Mouse (Mus musculus) heart, postnatal 0 days (tissue): ENCODE measurements at regions not wholly inside any gene's neighbourhood (a gene's known extent, or its start where the extent isn't known, plus 50 kb on each side); places are given as distances from the start of the nearest gene placed in this dataset.

Experiments used
- ATAC-seq: fragments of 200-750 bp; cut with Nextera tagmentation; 2 replicates; pipeline ENCODE4 v1.8.0; 2017; ENCODE audit warnings: low read depth, moderate number of reproducible peaks, moderate library complexity; ENCODE audit not compliant: insufficient read depth
- DNase-seq: peaks from one replicate; pipeline ENCODE4 v3.0.0-alpha.2; 2016; ENCODE audit warnings: low spot score
- H3K27ac ChIP-seq: fragments of 300-500 bp; sonication (generic); 2 replicates; pipeline ENCODE4 v1.5.1; 2014; ENCODE audit warnings: low read depth, mild to moderate bottlenecking
- H3K27me3 ChIP-seq: fragments of 300-500 bp; sonication (generic); 2 replicates; pipeline ENCODE4 v1.6.1; 2014; ENCODE audit warnings: low read length, mixed read lengths; ENCODE audit not compliant: control insufficient read depth, insufficient read depth
- H3K36me3 ChIP-seq: fragments of 300-500 bp; sonication (generic); replicated peaks from 2 replicates; pipeline ENCODE4 v1.6.1; 2014; ENCODE audit warnings: low read length, mixed read lengths; ENCODE audit not compliant: control insufficient read depth, insufficient read depth
- H3K4me1 ChIP-seq: fragments of 300-500 bp; sonication (generic); 2 replicates; pipeline ENCODE4 v1.6.1; 2014; ENCODE audit warnings: antibody characterized with exemption; ENCODE audit not compliant: control insufficient read depth, insufficient read depth
- H3K4me2 ChIP-seq: fragments of 300-500 bp; sonication (generic); 2 replicates; pipeline ENCODE4 v1.6.1; 2014; ENCODE audit warnings: low read depth, mild to moderate bottlenecking, low read length, moderate library complexity
- H3K4me3 ChIP-seq: fragments of 300-500 bp; sonication (generic); 2 replicates; pipeline ENCODE4 v1.5.1; 2014; ENCODE audit warnings: low read depth, low read length
- H3K9ac ChIP-seq: fragments of 300-500 bp; sonication (generic); replicated peaks from 2 replicates; pipeline ENCODE4 v1.6.1; 2014; ENCODE audit warnings: low read depth, low read length, mixed read lengths
- H3K9me3 ChIP-seq: fragments of 300-500 bp; sonication (generic); replicated peaks from 2 replicates; pipeline ENCODE4 v1.6.1; 2016; ENCODE audit warnings: low read length; ENCODE audit not compliant: control insufficient read depth
- CTCF ChIP-seq: IDR thresholded peaks from 2 replicates; pipeline ENCODE4 v1.5.1; 2016; ENCODE audit warnings: antibody characterized with exemption, control low read depth, low read depth
- EP300 ChIP-seq: IDR thresholded peaks from 2 replicates; pipeline ENCODE4 v1.6.1; 2016; ENCODE audit warnings: antibody characterized with exemption, low read depth
- WGBS: fragments of 180-500 bp; shearing (Covaris S2); extraction: QIAGEN DNeasy Blood & Tissue Kit; methylation state at CpG from one replicate; pipeline ENCODE4 v1.1.7; 2014; 5-methylcytosine and 5-hydroxymethylcytosine counted together

GRCm38 (mm10) chr10:99441931-99442330 is 178.9 kb downstream of the Dusp6 start:
- WGBS, result 53% methylated on average over 10 of the region's 10 CpGs
- no peak overlapping the region for H3K4me2 ChIP-seq
- TF ChIP-seq EP300 (no peak), CTCF (no peak)
- 0 out of 2 replicates have a peak, but pooled peaks cover 5% of the 10 kb centered on the region for H3K4me1 ChIP-seq
- DNase-seq, result peak; percentile 44
- no peak overlapping the region for H3K27ac ChIP-seq
- no peak for ATAC-seq
- no peaks in the 10 kb centered on the region for H3K27me3 ChIP-seq
- no peak overlapping the region for H3K4me3 ChIP-seq
- no peaks in the 10 kb centered on the region for H3K9me3 ChIP-seq
- H3K9ac ChIP-seq, result no peak overlapping the region
- H3K36me3 ChIP-seq, result no peaks in the 10 kb centered on the region

GRCm38 (mm10) chr10:99443453-99444170 is 180.6 kb downstream of the Dusp6 start:
- Histone ChIP-seq H3K4me1 (0 out of 2 replicates have a peak, but pooled peaks cover 5% of the 10 kb centered on the region), H3K9ac (no peak overlapping the region), H3K36me3 (no peaks in the 10 kb centered on the region), H3K4me2 (no peak overlapping the region), H3K4me3 (no peak overlapping the region), H3K27ac (no peak overlapping the region), H3K27me3 (no peaks in the 10 kb centered on the region), H3K9me3 (no peaks in the 10 kb centered on the region)
- ATAC-seq, result no peak
- no peak for DNase-seq
- WGBS, result 90% methylated on average over 18 of the region's 18 CpGs
- no peak for TF ChIP-seq EP300
- TF ChIP-seq CTCF, result no peak

- H3K27ac ChIP-seq, result no peak overlapping the region
- no peak overlapping the region for H3K9ac ChIP-seq
- H3K36me3 ChIP-seq, result no peaks in the 10 kb centered on the region
- no peak overlapping the region for H3K4me3 ChIP-seq
- H3K9me3 ChIP-seq, result no peaks in the 10 kb centered on the region
- DNase-seq, result no peak
- ATAC-seq, result no peak
- H3K27me3 ChIP-seq, result no peaks in the 10 kb centered on the region
- H3K4me2 ChIP-seq, result no peak overlapping the region
- 65% methylated on average over 9 of the region's 9 CpGs for WGBS
- peaks cover 6% of the 10 kb centered on the region; the same call in 1 of the 2 replicates for H3K4me1 ChIP-seq
- TF ChIP-seq CTCF (no peak), EP300 (no peak)
Observed at GRCm38 (mm10) chr10:99450714-99451625, 187.9 kb downstream of the Dusp6 start.

GRCm38 (mm10) chr10:99451639-99452417 is 188.8 kb downstream of the Dusp6 start:
- Histone ChIP-seq H3K9ac (no peak overlapping the region), H3K9me3 (no peaks in the 10 kb centered on the region), H3K36me3 (no peaks in the 10 kb centered on the region), H3K4me2 (no peak overlapping the region), H3K4me1 (peaks cover 6% of the 10 kb centered on the region; the same call in 1 of the 2 replicates), H3K4me3 (no peak overlapping the region), H3K27ac (no peak overlapping the region), H3K27me3 (no peaks in the 10 kb centered on the region)
- TF ChIP-seq CTCF, result no peak
- TF ChIP-seq EP300, result no peak
- 31% methylated on average over 10 of the region's 10 CpGs for WGBS
- DNase-seq (no peak), ATAC-seq (no peak)

GRCm38 (mm10) chr10:99456180-99456579 is 193.1 kb downstream of the Dusp6 start:
- no peak for DNase-seq
- H3K4me1 ChIP-seq, result peaks cover 12% of the 10 kb centered on the region

More at GRCm38 (mm10) chr10:99456180-99456579, 193.1 kb downstream of the Dusp6 start:
- H3K27me3 ChIP-seq, result no peaks in the 10 kb centered on the region
- no peaks in the 10 kb centered on the region for H3K9me3 ChIP-seq
- no peak overlapping the region for H3K4me2 ChIP-seq
- WGBS, result 90% methylated on average over 5 of the region's 5 CpGs
- H3K4me3 ChIP-seq, result no peak overlapping the region
- TF ChIP-seq EP300 (no peak), CTCF (no peak)
- no peak overlapping the region for H3K9ac ChIP-seq
- no peak overlapping the region for H3K27ac ChIP-seq
- no peaks in the 10 kb centered on the region for H3K36me3 ChIP-seq
- ATAC-seq, result no peak
